In the genomic region with DNA sequence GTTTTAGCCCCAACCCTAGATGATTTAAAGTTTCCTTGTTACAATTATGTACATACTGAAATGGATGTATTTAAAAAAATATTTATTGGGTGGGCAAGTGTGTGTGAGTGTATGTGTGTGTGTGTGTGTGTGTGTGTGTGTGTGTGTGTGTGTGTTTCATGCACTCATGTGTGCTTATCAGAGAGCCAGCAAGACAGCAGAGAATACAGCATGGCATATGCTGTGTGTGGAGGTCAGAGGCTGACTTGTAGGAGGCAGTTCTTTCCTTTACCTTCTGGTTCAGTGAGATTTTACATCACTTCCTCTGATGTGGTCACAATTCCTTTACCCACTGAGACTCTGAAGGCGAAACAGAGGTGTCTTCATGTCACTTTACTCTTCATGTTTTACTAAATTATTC, we compare ENCODE assay signal across 16 mouse cellular contexts.
"Had no signal": no experiment of that assay in that cellular context is flagged by ENCODE, and none has a peak within 500 bp of the region (broad histone marks: within the 10 kb centered on the region; RNA-seq: fewer than 3 reads in every experiment).

No protein-coding gene starts in this region.

- H3K9ac ChIP-seq: neural tube, embryonic 13.5 days; neural tube, embryonic 15.5 days; stomach, embryonic 15.5 days had no signal

- H3K4me1 ChIP-seq: neural tube, embryonic 13.5 days; neural tube, embryonic 15.5 days; stomach, embryonic 15.5 days had no signal

- H3K36me3 ChIP-seq: neural tube, embryonic 13.5 days; neural tube, embryonic 15.5 days; stomach, embryonic 15.5 days had no signal

- H3K9me3 ChIP-seq: neural tube, embryonic 13.5 days; neural tube, embryonic 15.5 days; stomach, embryonic 15.5 days had no signal

- H3K27ac ChIP-seq: neural tube, embryonic 13.5 days; neural tube, embryonic 15.5 days; stomach, embryonic 15.5 days; stomach, postnatal 0 days had no signal

- H3K4me2 ChIP-seq: neural tube, embryonic 13.5 days; neural tube, embryonic 15.5 days; stomach, embryonic 15.5 days had no signal

- DNase-seq: retina, postnatal 1 day; right cerebral cortex, adult 18-20 months; right cerebral cortex, postnatal 14 days; right cerebral cortex, postnatal 25 days; right cerebral cortex, postnatal 4 days; spleen, adult 18-20 months; thymus, adult 18-20 months; thymus, adult 2 months; thymus, postnatal 14 days; thymus, postnatal 25 days; thymus, postnatal 36 days; thymus, postnatal 4 days had no signal

- H3K4me3 ChIP-seq: neural tube, embryonic 13.5 days; neural tube, embryonic 15.5 days; stomach, embryonic 15.5 days had no signal

- H3K27me3 ChIP-seq: neural tube, embryonic 13.5 days; neural tube, embryonic 15.5 days; stomach, embryonic 15.5 days had no signal
